Mouse (Mus musculus) limb, embryonic 15.5 days (tissue): ENCODE data around the gene Olfr310. TPM values are rescaled to one million over a fixed set of nuclear protein-coding genes. Genes with fewer than 3 reads are reported as not detected.

Source experiments
- ATAC-seq: fragments of 200-750 bp; cut with Nextera tagmentation; 2 replicates; pipeline ENCODE4 v1.8.0; 2017; ENCODE audit warnings: low read depth, moderate TSS enrichment; ENCODE audit not compliant: insufficient number of reproducible peaks, low FRiP score, low TSS enrichment
- H3K27ac ChIP-seq: fragments of 300-500 bp; sonication (generic); 2 replicates; pipeline ENCODE4 v1.5.1; 2015; ENCODE audit warnings: moderate library complexity, mild to moderate bottlenecking, inconsistent platforms
- H3K27me3 ChIP-seq: fragments of 300-500 bp; sonication (generic); 2 replicates; pipeline ENCODE4 v1.6.1; 2015; ENCODE audit warnings: inconsistent platforms
- H3K36me3 ChIP-seq: fragments of 300-500 bp; sonication (generic); 2 replicates; pipeline ENCODE4 v1.6.1; 2015; ENCODE audit warnings: inconsistent platforms
- H3K4me1 ChIP-seq: fragments of 300-500 bp; sonication (generic); 2 replicates; pipeline ENCODE4 v1.6.1; 2015; ENCODE audit warnings: inconsistent platforms
- H3K4me2 ChIP-seq: fragments of 300-500 bp; sonication (generic); 2 replicates; pipeline ENCODE4 v1.6.1; 2015; ENCODE audit warnings: mild to moderate bottlenecking, inconsistent platforms
- H3K4me3 ChIP-seq: fragments of 300-500 bp; sonication (generic); 2 replicates; pipeline ENCODE4 v1.5.1; 2015; ENCODE audit warnings: mild to moderate bottlenecking, inconsistent platforms
- H3K9ac ChIP-seq: fragments of 300-500 bp; sonication (generic); 2 replicates; pipeline ENCODE4 v1.6.1; 2015; ENCODE audit warnings: inconsistent platforms
- H3K9me3 ChIP-seq: fragments of 300-500 bp; sonication (generic); 2 replicates; pipeline ENCODE4 v1.6.1; 2016; ENCODE audit warnings: inconsistent platforms
- WGBS: fragments of 180-500 bp; shearing (Covaris S2); methylation state at CpG from one replicate; pipeline ENCODE4 v1.1.7; 2015; 5-methylcytosine and 5-hydroxymethylcytosine counted together
- microRNA-seq: library from miRNA; unstranded; fragments of <30 nt; microRNA quantifications from one replicate; pipeline ENCODE4, GENCODE M21; 2016
- polyA plus RNA-seq: library from polyadenylated mRNA; unstranded; fragments of >200 nt; fragmentation: Nextera tagmentation; extraction: Ambion mirVana; gene quantifications from 2 replicates; pipeline ENCODE4 v1.2.1, GENCODE M21; 2015

The Olfr310 gene
- not detected in 2 replicates for polyA plus RNA-seq

DNA sequence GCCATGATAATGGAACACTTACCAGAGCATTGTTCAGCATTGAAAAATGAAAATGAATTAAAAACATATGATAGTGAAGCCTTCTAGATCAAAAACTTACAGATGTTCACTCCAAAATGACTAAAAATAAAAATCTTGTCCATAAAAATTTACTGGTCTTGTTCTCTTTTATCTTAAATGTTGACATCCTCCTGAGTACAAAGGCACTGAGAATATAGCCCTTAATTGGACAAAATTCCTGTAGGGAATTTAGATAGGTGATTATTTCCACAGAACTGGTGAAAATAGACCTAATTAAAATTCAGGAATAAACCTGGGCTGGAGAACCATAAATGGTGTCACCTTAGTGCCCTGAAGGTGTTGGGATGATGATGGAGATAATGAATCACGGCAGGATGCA, at the start of gene Olfr310:
Gene Olfr310 (minus strand): TSS at position 101 of the 400 bp plus-strand sequence.
- no peaks in the 10 kb centered on the region for H3K27me3 ChIP-seq
- 50% methylated on average over 1 of the region's 1 CpGs for WGBS
- no peaks in the 10 kb centered on the region for H3K36me3 ChIP-seq
- no peak within 1 kb of the TSS for H3K9ac ChIP-seq
- no peak for ATAC-seq
- no peak within 1 kb of the TSS for H3K4me3 ChIP-seq
- H3K4me1 ChIP-seq, result no peaks in the 10 kb centered on the region
- no peak within 1 kb of the TSS for H3K4me2 ChIP-seq
- no peaks in the 10 kb centered on the region for H3K9me3 ChIP-seq
- H3K27ac ChIP-seq, result no peak within 1 kb of the TSS

- Histone ChIP-seq H3K27me3 (no peaks in the 10 kb centered on the region), H3K36me3 (no peaks in the 10 kb centered on the region), H3K9ac (no peak within 1 kb of the TSS), H3K4me3 (no peak within 1 kb of the TSS), H3K4me2 (no peak within 1 kb of the TSS), H3K4me1 (no peaks in the 10 kb centered on the region), H3K9me3 (no peaks in the 10 kb centered on the region), H3K27ac (no peak within 1 kb of the TSS)
- ATAC-seq, result no peak
Measured at GRCm38 (mm10) chr7:86325530-86325929, 48.6 kb upstream of the Olfr310 start, which contains the start of gene Olfr308. Gene Olfr308 (minus strand): TSS chr7:86325630.

DNA sequence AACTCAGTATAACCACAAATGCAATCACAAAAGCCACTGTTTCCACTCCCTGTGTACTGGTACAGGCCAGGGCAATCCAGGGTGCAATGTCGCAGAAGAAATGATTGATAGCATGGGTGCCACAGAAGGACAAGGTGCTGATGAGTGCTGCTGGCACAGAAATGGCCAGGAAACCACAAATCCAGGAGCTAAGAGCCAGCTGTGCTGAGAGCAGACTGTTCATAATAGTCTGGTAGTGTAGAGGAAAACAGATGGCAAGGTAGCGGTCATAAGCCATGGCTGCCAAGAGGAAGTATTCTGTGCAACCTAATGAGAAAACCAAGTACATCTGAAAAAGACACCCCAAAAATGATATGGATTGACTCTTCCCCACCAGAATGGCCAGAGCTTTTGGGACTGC, 44.4 kb upstream of the Olfr310 start:
- Histone ChIP-seq H3K36me3 (no peaks in the 10 kb centered on the region), H3K4me2 (no peak overlapping the region), H3K9me3 (no peaks in the 10 kb centered on the region), H3K27me3 (no peaks in the 10 kb centered on the region), H3K9ac (no peak overlapping the region), H3K27ac (no peak overlapping the region), H3K4me3 (no peak overlapping the region), H3K4me1 (no peaks in the 10 kb centered on the region)
- WGBS, result 83% methylated on average over 2 of the region's 2 CpGs
- no peak for ATAC-seq

DNA sequence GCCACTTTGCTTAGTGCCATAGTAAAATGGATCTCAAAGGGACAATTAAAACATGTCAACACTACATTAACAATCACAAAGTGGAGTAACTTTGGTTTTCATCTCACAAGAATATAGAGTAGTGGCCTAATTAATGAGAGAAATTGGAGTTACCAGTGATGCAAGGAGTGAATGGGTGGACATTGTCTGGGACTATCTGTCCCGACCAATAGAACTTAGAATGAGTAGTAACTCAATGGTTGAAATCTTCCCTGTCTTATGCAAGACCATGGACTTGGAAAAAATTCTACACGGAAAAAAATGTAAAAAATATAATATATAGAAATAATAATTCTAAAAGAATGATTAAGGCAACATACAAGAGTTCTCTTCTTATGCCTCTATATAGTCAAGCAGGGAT, 36.6 kb upstream of the Olfr310 start, which contains the start of gene Olfr309:
Gene Olfr309 (minus strand): TSS at position 101 of the 400 bp plus-strand sequence.
- H3K27me3 ChIP-seq, result no peaks in the 10 kb centered on the region
- H3K9ac ChIP-seq, result no peak within 1 kb of the TSS
- 67% methylated on average over 2 of the region's 2 CpGs for WGBS
- no peak within 1 kb of the TSS for H3K27ac ChIP-seq
- H3K4me2 ChIP-seq, result no peak within 1 kb of the TSS
- no peaks in the 10 kb centered on the region for H3K36me3 ChIP-seq
- no peaks in the 10 kb centered on the region for H3K4me1 ChIP-seq
- no peak within 1 kb of the TSS for H3K4me3 ChIP-seq
- ATAC-seq, result no peak
- no peaks in the 10 kb centered on the region for H3K9me3 ChIP-seq

GRCm38 (mm10) chr7:86246208-86246607, 30.8 kb downstream of the Olfr310 start, which contains the start of gene Vmn2r76:
Gene Vmn2r76 (minus strand): TSS chr7:86246308.
- H3K27me3 ChIP-seq, result no peaks in the 10 kb centered on the region
- 74% methylated on average over 1 of the region's 1 CpGs for WGBS
- no peaks in the 10 kb centered on the region for H3K9me3 ChIP-seq
- no peak for ATAC-seq
- H3K4me1 ChIP-seq, result no peaks in the 10 kb centered on the region
- H3K27ac ChIP-seq, result no peak within 1 kb of the TSS
- H3K9ac ChIP-seq, result no peak within 1 kb of the TSS
- H3K4me3 ChIP-seq, result no peak within 1 kb of the TSS
- H3K4me2 ChIP-seq, result no peak within 1 kb of the TSS
- H3K36me3 ChIP-seq, result no peaks in the 10 kb centered on the region

Small RNA genes within 50 kb of the gene (microRNA-seq; reads per million reads assigned to microRNA genes)
- gene Gm23192, result not detected

Other genes starting within 250 kb of the Olfr310 start
- not detected in 2 replicates for gene Vmn2r75, start 105.4 kb downstream of the Olfr310 start, polyA plus RNA-seq
- gene Vmn2r76, start 30.9 kb downstream of the Olfr310 start, polyA plus RNA-seq, result not detected in 2 replicates
- gene Olfr309, start 36.5 kb upstream of the Olfr310 start, polyA plus RNA-seq, result not detected in 2 replicates
- not detected in 2 replicates for gene Olfr308, start 48.5 kb upstream of the Olfr310 start, polyA plus RNA-seq
- gene Olfr307, start 60.4 kb upstream of the Olfr310 start, polyA plus RNA-seq, result not detected in 2 replicates
- not detected in 2 replicates for gene Olfr305, start 89.8 kb upstream of the Olfr310 start, polyA plus RNA-seq
- not detected in 2 replicates for gene Olfr304, start 109.5 kb upstream of the Olfr310 start, polyA plus RNA-seq
- gene Olfr303, start 120.6 kb upstream of the Olfr310 start, polyA plus RNA-seq, result not detected in 2 replicates
- gene Olfr301, start 126.7 kb upstream of the Olfr310 start, polyA plus RNA-seq, result not detected in 2 replicates
- not detected in 2 replicates for gene Olfr299, start 182.7 kb upstream of the Olfr310 start, polyA plus RNA-seq
- gene Olfr298, start 215.3 kb upstream of the Olfr310 start, polyA plus RNA-seq, result not detected in 2 replicates
- gene Olfr297, start 242.8 kb upstream of the Olfr310 start, polyA plus RNA-seq, result not detected in 2 replicates